Mouse (Mus musculus) neural tube, embryonic 11.5 days (tissue): ENCODE measurements at regions not wholly inside any gene's neighbourhood (a gene's known extent, or its start where the extent isn't known, plus 50 kb on each side); places are given as distances from the start of the nearest gene placed in this dataset.

Experiments used
- ATAC-seq: fragments of 200-750 bp; cut with Nextera tagmentation; 2 replicates; pipeline ENCODE4 v1.8.0; 2017; ENCODE audit warnings: moderate number of reproducible peaks, mild to moderate bottlenecking, moderate TSS enrichment, moderate library complexity; ENCODE audit not compliant: insufficient read depth, low FRiP score, low TSS enrichment
- DNase-seq: peaks from one replicate; pipeline ENCODE4 v3.0.0-alpha.2; 2015; ENCODE audit warnings: low spot score
- H3K27ac ChIP-seq: fragments of 300-500 bp; sonication (generic); 2 replicates; pipeline ENCODE4 v1.5.1; 2014; ENCODE audit warnings: low read depth, mild to moderate bottlenecking, low read length
- H3K27me3 ChIP-seq: fragments of 300-500 bp; sonication (generic); 2 replicates; pipeline ENCODE4 v1.6.1; 2014; ENCODE audit warnings: mild to moderate bottlenecking, low read length, mixed read lengths; ENCODE audit not compliant: control insufficient read depth, insufficient read depth
- H3K36me3 ChIP-seq: fragments of 300-500 bp; sonication (generic); 2 replicates; pipeline ENCODE4 v1.6.1; 2014; ENCODE audit warnings: mild to moderate bottlenecking, low read length, moderate library complexity, mixed read lengths; ENCODE audit not compliant: control insufficient read depth, insufficient read depth
- H3K4me1 ChIP-seq: fragments of 300-500 bp; sonication (generic); 2 replicates; pipeline ENCODE4 v1.6.1; 2014; ENCODE audit warnings: low read length, mixed read lengths; ENCODE audit not compliant: control insufficient read depth, insufficient read depth
- H3K4me2 ChIP-seq: fragments of 300-500 bp; sonication (generic); 2 replicates; pipeline ENCODE4 v1.6.1; 2014; ENCODE audit warnings: low read depth, mild to moderate bottlenecking, moderate library complexity
- H3K4me3 ChIP-seq: fragments of 300-500 bp; sonication (generic); 2 replicates; pipeline ENCODE4 v1.5.1; 2014; ENCODE audit warnings: low read depth, low read length
- H3K9ac ChIP-seq: fragments of 300-500 bp; sonication (generic); 2 replicates; pipeline ENCODE4 v1.6.1; 2014; ENCODE audit warnings: mild to moderate bottlenecking, low read length
- H3K9me3 ChIP-seq: fragments of 300-500 bp; sonication (generic); 2 replicates; pipeline ENCODE4 v1.6.1; 2016; ENCODE audit warnings: low read length; ENCODE audit not compliant: control insufficient read depth
- WGBS: fragments of 180-500 bp; shearing (Covaris S2); extraction: QIAGEN DNeasy Blood & Tissue Kit; methylation state at CpG from one replicate; pipeline ENCODE4 v1.1.7; 2014; 5-methylcytosine and 5-hydroxymethylcytosine counted together

DNA sequence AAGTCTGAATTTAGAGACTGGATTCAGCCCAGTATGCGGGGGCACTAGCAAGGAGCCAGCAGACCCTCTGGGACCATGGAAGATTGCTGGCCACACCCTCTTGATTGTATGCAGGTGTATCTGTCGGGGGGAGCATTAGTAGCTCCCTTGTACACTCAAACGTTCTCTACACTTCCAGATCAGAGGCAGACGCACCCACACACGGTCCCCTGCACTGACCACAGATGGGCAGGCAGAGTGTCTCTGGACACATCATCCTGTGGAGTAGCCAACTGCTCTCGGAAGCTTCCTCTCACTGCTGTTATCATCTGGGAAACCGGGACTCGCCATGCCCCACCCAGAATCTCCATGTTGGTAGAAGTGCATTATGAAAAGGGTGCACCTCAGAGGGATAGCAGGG, 176.7 kb downstream of the Mycn start:
- no peak; the same call in 1 of the 2 replicates for ATAC-seq
- no peaks in the 10 kb centered on the region for H3K9me3 ChIP-seq

DNA sequence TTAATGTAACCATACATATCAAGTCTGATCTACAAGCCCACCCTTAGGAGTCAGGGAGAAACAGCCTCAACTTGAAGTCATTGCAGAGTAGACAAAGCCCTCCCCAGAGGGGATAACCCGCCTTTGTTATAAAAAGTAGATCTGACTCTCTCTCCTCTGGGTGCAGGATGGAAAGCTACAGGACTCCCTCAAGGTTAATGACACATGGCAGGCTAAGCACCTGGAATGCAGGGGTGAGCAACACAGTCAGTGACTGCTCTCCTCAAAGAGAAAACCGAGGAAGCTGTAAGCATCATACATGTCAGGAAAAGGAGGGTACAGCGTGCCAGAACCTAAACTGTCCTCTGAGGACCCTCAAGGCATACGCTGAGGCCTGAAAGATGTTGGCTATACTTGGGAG, 177.1 kb downstream of the Mycn start:
- no peaks in the 10 kb centered on the region; the same call in 1 of the 2 replicates for H3K4me1 ChIP-seq
- H3K9me3 ChIP-seq: no peaks in the 10 kb centered on the region
- H3K9ac ChIP-seq: no peak overlapping the region
- 86% methylated on average over 4 of the region's 4 CpGs for WGBS
- no peak overlapping the region for H3K4me3 ChIP-seq
- ATAC-seq (no peak), DNase-seq (no peak)
- no peak overlapping the region for H3K4me2 ChIP-seq
- 0 out of 2 replicates have a peak overlapping the region, but pooled peaks have one; percentile 20 for H3K27ac ChIP-seq
- no peaks in the 10 kb centered on the region for H3K27me3 ChIP-seq
- H3K36me3 ChIP-seq: no peaks in the 10 kb centered on the region

More for the DNA sequence above, 176.7 kb downstream of the Mycn start:
- Histone ChIP-seq H3K4me2 (no peak overlapping the region), H3K4me1 (no peaks in the 10 kb centered on the region; the same call in 1 of the 2 replicates), H3K36me3 (no peaks in the 10 kb centered on the region), H3K4me3 (no peak overlapping the region), H3K9ac (no peak overlapping the region), H3K27ac (peak overlapping the region; percentile 20; the same call in 1 of the 2 replicates), H3K27me3 (no peaks in the 10 kb centered on the region)
- DNase-seq: no peak
- WGBS: 82% methylated on average over 8 of the region's 8 CpGs

DNA sequence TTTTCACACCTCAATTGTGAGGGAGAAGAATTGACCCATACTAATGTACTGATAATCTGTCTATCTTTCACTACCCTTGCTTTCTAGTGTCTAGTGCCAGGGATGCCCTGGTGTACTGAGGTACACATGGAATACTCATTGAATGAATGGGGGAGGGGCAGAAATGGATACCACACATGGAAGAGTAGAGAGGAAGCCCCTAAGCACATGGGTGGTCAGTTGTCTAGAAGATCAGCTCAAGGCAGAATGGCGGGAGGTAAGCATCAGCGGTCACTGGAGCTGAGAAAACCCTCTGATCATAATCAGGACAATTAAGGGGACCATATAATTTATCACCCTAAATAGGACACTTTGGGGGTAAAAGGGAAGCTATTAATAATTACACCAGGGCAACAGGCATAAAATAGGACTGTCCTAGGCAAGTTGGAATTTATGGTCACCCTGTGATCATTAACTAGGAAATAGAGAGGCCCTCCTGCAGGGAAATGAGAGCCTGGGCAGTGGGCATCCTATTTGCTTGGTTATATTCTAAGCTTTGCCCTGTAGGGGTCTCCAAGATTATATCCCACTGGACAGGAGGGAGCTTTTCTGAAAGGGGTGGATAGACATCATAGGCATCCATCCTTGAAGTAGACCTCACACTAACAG, 185.3 kb downstream of the Mycn start:
- H3K27me3 ChIP-seq: no peaks in the 10 kb centered on the region
- no peak overlapping the region for H3K4me2 ChIP-seq
- H3K27ac ChIP-seq: no peak overlapping the region
- DNase-seq (no peak), ATAC-seq (no peak)
- H3K4me1 ChIP-seq: no peaks in the 10 kb centered on the region
- H3K9ac ChIP-seq: no peak overlapping the region
- WGBS: 19% methylated on average over 2 of the region's 2 CpGs
- no peaks in the 10 kb centered on the region for H3K9me3 ChIP-seq
- H3K4me3 ChIP-seq: no peak overlapping the region
- no peaks in the 10 kb centered on the region for H3K36me3 ChIP-seq

DNA sequence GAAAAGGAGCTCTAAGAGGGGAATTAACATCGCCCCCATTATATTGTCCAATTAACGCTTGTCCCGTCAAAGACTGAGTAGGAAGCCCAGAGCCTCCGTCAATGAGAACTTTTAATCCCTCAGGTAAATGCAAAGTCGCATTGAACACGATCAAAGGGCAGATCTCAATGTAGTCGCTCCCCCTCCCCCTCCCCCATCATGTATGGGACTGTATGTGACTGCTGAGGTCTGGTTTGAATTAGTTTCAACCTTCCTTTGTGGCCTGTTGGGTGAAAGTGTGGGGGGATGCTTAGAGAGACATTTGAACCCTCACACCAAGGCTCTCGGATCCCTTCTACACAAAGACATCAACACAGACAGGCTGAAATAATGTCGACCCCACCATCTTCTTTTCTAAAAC, 187.9 kb downstream of the Mycn start:
- WGBS: 18% methylated on average over 9 of the region's 9 CpGs
- no peak for DNase-seq

DNA sequence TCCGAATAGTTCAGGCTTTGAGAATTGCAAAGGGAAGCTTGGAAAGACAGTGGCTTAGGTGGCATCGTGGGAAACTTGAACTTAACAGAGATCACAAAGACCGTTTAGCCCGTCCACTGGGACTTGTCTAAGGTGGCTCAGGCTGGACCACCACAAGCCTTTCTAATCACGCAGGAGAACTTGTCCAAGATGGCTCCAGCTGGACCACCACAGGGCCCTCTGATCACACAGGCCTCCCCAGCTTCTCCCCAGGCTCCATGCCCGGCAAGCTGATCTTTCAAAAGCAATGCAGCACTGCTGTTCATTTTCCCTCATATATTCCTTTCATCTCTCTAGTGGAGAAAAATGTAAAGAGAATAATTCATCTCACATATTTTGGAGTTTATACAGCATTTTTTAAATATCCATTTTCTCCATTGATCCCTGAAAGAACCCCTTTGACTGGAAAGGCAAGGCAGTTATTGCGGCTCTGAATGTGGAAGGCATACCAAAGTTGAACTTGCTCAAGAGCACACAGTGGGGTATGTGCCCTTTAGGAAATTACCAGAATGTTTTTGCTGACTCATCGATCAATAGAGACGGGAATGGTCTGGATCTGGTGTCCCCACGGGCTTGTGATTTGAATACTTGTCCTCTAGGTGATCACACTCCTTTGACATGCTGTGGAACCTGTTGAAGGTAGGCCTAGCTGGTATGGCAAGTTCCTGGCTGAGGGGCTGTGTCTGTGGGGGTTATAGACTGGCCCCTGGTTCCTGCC, 189.9 kb downstream of the Mycn start:
- Histone ChIP-seq H3K9me3 (no peaks in the 10 kb centered on the region), H3K4me1 (no peaks in the 10 kb centered on the region), H3K27me3 (no peaks in the 10 kb centered on the region), H3K36me3 (no peaks in the 10 kb centered on the region), H3K4me3 (no peak overlapping the region), H3K4me2 (no peak overlapping the region), H3K9ac (no peak overlapping the region), H3K27ac (no peak overlapping the region)
- whole genome bisulfite sequencing: 91% methylated on average over 10 of the region's 10 CpGs
- ATAC-seq (no peak), DNase-seq (no peak)

More for the DNA sequence above, 187.9 kb downstream of the Mycn start:
- no peaks in the 10 kb centered on the region for H3K36me3 ChIP-seq
- no peaks in the 10 kb centered on the region for H3K4me1 ChIP-seq
- no peak overlapping the region for H3K4me3 ChIP-seq
- no peaks in the 10 kb centered on the region for H3K27me3 ChIP-seq
- H3K9me3 ChIP-seq: no peaks in the 10 kb centered on the region
- no peak overlapping the region for H3K27ac ChIP-seq
- H3K4me2 ChIP-seq: no peak overlapping the region
- no peak for ATAC-seq
- no peak overlapping the region for H3K9ac ChIP-seq

DNA sequence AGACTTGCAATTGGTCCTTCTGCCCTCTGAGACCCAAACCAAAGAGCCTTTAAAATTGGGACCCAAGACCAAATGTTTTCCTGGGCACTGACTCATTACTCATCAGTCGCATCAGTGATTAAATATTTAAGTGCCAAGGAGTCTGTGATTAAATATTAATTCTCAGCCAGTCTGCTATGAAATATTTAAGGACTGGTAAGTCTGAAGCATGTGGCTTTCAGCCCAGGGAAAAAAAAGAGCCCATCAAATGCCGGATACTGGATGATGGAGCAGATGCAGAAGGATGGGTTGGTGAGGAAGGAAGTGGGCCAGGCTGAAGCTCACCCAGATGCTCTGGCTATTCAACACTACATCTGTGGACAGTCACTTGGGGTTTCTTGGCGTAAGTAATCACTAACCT, 192.0 kb downstream of the Mycn start:
- Histone ChIP-seq H3K9ac (no peak overlapping the region), H3K27me3 (no peaks in the 10 kb centered on the region), H3K4me3 (no peak overlapping the region), H3K27ac (no peak overlapping the region), H3K9me3 (no peaks in the 10 kb centered on the region), H3K4me1 (no peaks in the 10 kb centered on the region), H3K36me3 (no peaks in the 10 kb centered on the region), H3K4me2 (no peak overlapping the region)
- DNase-seq (no peak), ATAC-seq (no peak)
- 84% methylated on average over 3 of the region's 3 CpGs for WGBS

DNA sequence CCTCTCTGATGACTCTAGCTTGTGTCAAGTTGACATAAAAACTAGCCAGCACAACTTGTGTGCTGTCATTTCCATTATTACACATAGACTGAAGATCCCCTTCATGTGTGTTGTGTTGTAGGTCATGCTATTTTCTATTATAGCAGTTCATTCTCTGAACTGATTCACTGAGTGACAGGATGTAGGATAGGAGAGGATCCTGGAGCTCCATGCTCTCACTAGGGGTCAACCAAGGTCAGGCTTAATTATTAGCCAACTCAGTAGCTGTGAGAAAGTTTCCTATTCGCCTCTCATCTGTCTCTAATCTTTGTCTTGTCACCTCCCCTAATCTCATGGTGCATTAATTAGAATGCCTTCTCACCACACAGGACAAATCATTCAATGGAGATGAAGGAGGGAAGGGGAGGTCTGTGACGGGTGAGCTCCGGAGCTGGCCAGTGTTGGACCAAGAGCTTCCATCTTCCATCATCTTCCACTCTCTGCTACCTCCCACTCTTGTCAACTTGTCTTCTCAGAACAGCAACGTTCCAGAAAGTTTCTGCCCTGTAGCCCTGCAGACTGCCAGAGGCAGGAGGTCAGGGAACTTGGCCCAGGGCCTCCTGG, 194.8 kb downstream of the Mycn start:
- H3K9ac ChIP-seq: no peak overlapping the region
- no peak overlapping the region for H3K27ac ChIP-seq
- no peak for DNase-seq
- H3K4me2 ChIP-seq: no peak overlapping the region
- WGBS: 47% methylated on average over 4 of the region's 4 CpGs
- H3K36me3 ChIP-seq: no peaks in the 10 kb centered on the region
- H3K4me3 ChIP-seq: no peak overlapping the region
- H3K27me3 ChIP-seq: no peaks in the 10 kb centered on the region
- ATAC-seq: no peak
- H3K4me1 ChIP-seq: no peaks in the 10 kb centered on the region
- H3K9me3 ChIP-seq: no peaks in the 10 kb centered on the region

DNA sequence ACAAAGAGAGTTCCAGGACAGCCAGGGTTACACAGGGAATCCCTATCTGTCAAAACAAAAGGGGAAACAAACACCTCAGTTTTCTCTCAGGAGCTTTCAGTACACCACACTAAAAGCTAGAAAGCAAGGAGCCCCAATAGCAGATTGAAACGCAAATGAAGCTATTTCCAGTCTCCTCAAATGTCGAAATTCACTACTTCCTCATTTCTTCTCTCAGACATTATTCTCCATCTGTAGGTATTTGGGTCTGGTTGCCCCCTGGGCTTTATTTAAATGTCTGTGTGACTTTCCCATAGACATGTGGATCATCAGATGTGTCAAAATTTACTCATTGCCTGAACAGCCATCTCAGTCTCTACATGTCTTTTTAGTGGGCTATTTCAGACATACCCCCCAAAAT, 197.2 kb downstream of the Mycn start:
- H3K36me3 ChIP-seq: no peaks in the 10 kb centered on the region
- no peak overlapping the region for H3K4me2 ChIP-seq
- no peak for DNase-seq
- H3K9ac ChIP-seq: no peak overlapping the region
- H3K27me3 ChIP-seq: no peaks in the 10 kb centered on the region
- WGBS: 70% methylated on average over 2 of the region's 2 CpGs
- peaks cover 2% of the 10 kb centered on the region; the same call in 1 of the 2 replicates for H3K4me1 ChIP-seq
- no peaks in the 10 kb centered on the region for H3K9me3 ChIP-seq
- no peak for ATAC-seq
- no peak overlapping the region for H3K4me3 ChIP-seq
- H3K27ac ChIP-seq: no peak overlapping the region
